17 mouse cellular contexts compared by ENCODE assay signal in genomic region chr11:70683640-70684039, GRCm38 (mm10).
"Had no signal": no experiment of that assay in that cellular context is flagged by ENCODE, and none has a peak within 500 bp of the region (broad histone marks: within the 10 kb centered on the region; RNA-seq: fewer than 3 reads in every experiment).

No protein-coding gene starts in this region.

- H3K4me2 ChIP-seq: limb, embryonic 15.5 days; liver, embryonic 11.5 days; lung, embryonic 14.5 days; midbrain, embryonic 12.5 days; midbrain, embryonic 15.5 days; stomach, embryonic 15.5 days had no signal

- H3K4me3 ChIP-seq: limb, embryonic 15.5 days; midbrain, embryonic 12.5 days; midbrain, embryonic 15.5 days; stomach, embryonic 15.5 days had no signal

- H3K9me3 ChIP-seq: limb, embryonic 15.5 days; midbrain, embryonic 12.5 days; midbrain, embryonic 15.5 days; stomach, embryonic 15.5 days had no signal

- H3K27me3 ChIP-seq: limb, embryonic 15.5 days; midbrain, embryonic 12.5 days; midbrain, embryonic 15.5 days; stomach, embryonic 15.5 days had no signal

- ATAC-seq: intestine, postnatal 0 days; liver, postnatal 0 days; lung, postnatal 0 days; midbrain, embryonic 15.5 days had no signal

- H3K27ac ChIP-seq: kidney, postnatal 0 days; limb, embryonic 15.5 days; liver, embryonic 14.5 days; midbrain, embryonic 12.5 days; midbrain, embryonic 15.5 days; stomach, embryonic 15.5 days had no signal

- H3K9ac ChIP-seq: limb, embryonic 15.5 days; liver, embryonic 14.5 days; liver, postnatal 0 days; lung, embryonic 14.5 days; midbrain, embryonic 15.5 days; stomach, embryonic 15.5 days had no signal

- DNase-seq: kidney, adult 2 months; kidney, postnatal 36 days; layer of hippocampus, postnatal 36 days; liver, postnatal 0 days; lung, embryonic 14.5 days; right cerebral cortex, postnatal 4 days; spleen, adult 18-20 months; thymus, postnatal 25 days had no signal
